Mouse (Mus musculus) liver, postnatal 0 days (tissue): ENCODE results near the gene B3gnt7.

Source experiments
- CTCF ChIP-seq: sonication (generic); IDR thresholded peaks from 2 replicates; pipeline ENCODE4 v1.5.1; 2016; ENCODE audit warnings: antibody characterized with exemption, low read depth
- EP300 ChIP-seq: IDR thresholded peaks from 2 replicates; pipeline ENCODE4 v1.6.1; 2016; ENCODE audit warnings: antibody characterized with exemption, low read depth, mild to moderate bottlenecking

GRCm38 (mm10) chr1:86310536-86311310 is 8.1 kb downstream of the B3gnt7 start:
- TF ChIP-seq EP300 (no peak), CTCF (no peak)
